Mouse (Mus musculus) liver, embryonic 12.5 days (tissue): ENCODE measurements around the gene Ccdc191. TPM values are rescaled to one million over a fixed set of nuclear protein-coding genes. Genes with fewer than 3 reads are reported as not detected.
A peak's percentile ranks its signal among the peaks of the same experiment; 100 is the strongest.

Experiments used
- ATAC-seq: fragments of 200-750 bp; cut with Nextera tagmentation; 2 replicates; pipeline ENCODE4 v1.8.0; 2017; ENCODE audit warnings: moderate number of reproducible peaks, mild to moderate bottlenecking, moderate library complexity
- H3K27ac ChIP-seq: fragments of 300-500 bp; sonication (generic); 2 replicates; pipeline ENCODE4 v1.5.1; 2016; ENCODE audit warnings: mild to moderate bottlenecking
- H3K27me3 ChIP-seq: fragments of 300-500 bp; sonication (generic); replicated peaks from 2 replicates; pipeline ENCODE4 v1.6.1; 2016; ENCODE audit warnings: mild to moderate bottlenecking, moderate library complexity
- H3K36me3 ChIP-seq: fragments of 300-500 bp; sonication (generic); 2 replicates; pipeline ENCODE4 v1.6.1; 2016; ENCODE audit warnings: mild to moderate bottlenecking, moderate library complexity
- H3K4me1 ChIP-seq: fragments of 300-500 bp; sonication (generic); 2 replicates; pipeline ENCODE4 v1.6.1; 2016
- H3K4me2 ChIP-seq: fragments of 300-500 bp; sonication (generic); 2 replicates; pipeline ENCODE4 v1.6.1; 2016; ENCODE audit warnings: mild to moderate bottlenecking, moderate library complexity
- H3K4me3 ChIP-seq: fragments of 300-500 bp; sonication (generic); 2 replicates; pipeline ENCODE4 v1.5.1; 2016; ENCODE audit warnings: mild to moderate bottlenecking, moderate library complexity
- H3K9ac ChIP-seq: fragments of 300-500 bp; sonication (generic); 2 replicates; pipeline ENCODE4 v1.6.1; 2016; ENCODE audit warnings: mild to moderate bottlenecking, moderate library complexity
- H3K9me3 ChIP-seq: fragments of 300-500 bp; sonication (generic); replicated peaks from 2 replicates; pipeline ENCODE4 v1.6.1; 2016; ENCODE audit warnings: mild to moderate bottlenecking, moderate library complexity
- WGBS: fragments of 180-500 bp; shearing (Covaris S2); methylation state at CpG from one replicate; pipeline ENCODE4 v1.1.7; 2016; ENCODE audit not compliant: insufficient replicate concordance; 5-methylcytosine and 5-hydroxymethylcytosine counted together
- polyA plus RNA-seq: library from polyadenylated mRNA; unstranded; fragments of >200 nt; fragmentation: Nextera tagmentation; extraction: Ambion mirVana; gene quantifications from 2 replicates; pipeline ENCODE4 v1.2.1, GENCODE M21; 2016

Gene Ccdc191
- polyA plus RNA-seq: 5.3 and 5.5 TPM in 2 replicates

GRCm38 (mm10) chr16:43889208-43890004 lies at the start of gene Ccdc191:
TSS of gene Ccdc191 (plus strand) at chr16:43889800.
- peak within 1 kb of the TSS; percentile 89 for H3K4me2 ChIP-seq
- under 1% methylated on average over 33 of the region's 33 CpGs for WGBS
- peak within 1 kb of the TSS; percentile 75 for H3K9ac ChIP-seq
- H3K4me3 ChIP-seq: peak within 1 kb of the TSS; percentile 69
- peak within 1 kb of the TSS; percentile 53 for H3K27ac ChIP-seq
- H3K36me3 ChIP-seq: 0 out of 2 replicates have a peak, but pooled peaks cover 4% of the 10 kb centered on the region
- no peaks in the 10 kb centered on the region for H3K27me3 ChIP-seq
- ATAC-seq: peak; percentile 100
- H3K4me1 ChIP-seq: peaks cover 20% of the 10 kb centered on the region
- no peaks in the 10 kb centered on the region for H3K9me3 ChIP-seq

- Histone ChIP-seq H3K4me3 (no peak overlapping the region), H3K36me3 (no peaks in the 10 kb centered on the region), H3K27me3 (no peaks in the 10 kb centered on the region), H3K27ac (no peak overlapping the region), H3K4me1 (no peaks in the 10 kb centered on the region), H3K4me2 (no peak overlapping the region), H3K9me3 (no peaks in the 10 kb centered on the region), H3K9ac (no peak overlapping the region)
- ATAC-seq: no peak
- WGBS: 25% methylated on average over 1 of the region's 1 CpGs
Measured at GRCm38 (mm10) chr16:43841236-43841635, 48.4 kb upstream of the Ccdc191 start.

GRCm38 (mm10) chr16:43849839-43850238 lies 39.8 kb upstream of the Ccdc191 start:
- Histone ChIP-seq H3K36me3 (no peaks in the 10 kb centered on the region), H3K4me1 (no peaks in the 10 kb centered on the region), H3K9ac (no peak overlapping the region), H3K4me3 (no peak overlapping the region), H3K4me2 (no peak overlapping the region), H3K27ac (no peak overlapping the region), H3K9me3 (no peaks in the 10 kb centered on the region), H3K27me3 (no peaks in the 10 kb centered on the region)
- no peak for ATAC-seq
- WGBS: 52% methylated on average over 1 of the region's 1 CpGs

GRCm38 (mm10) chr16:43858941-43859476 lies 30.6 kb upstream of the Ccdc191 start:
- no peak overlapping the region for H3K9ac ChIP-seq
- ATAC-seq: no peak
- no peaks in the 10 kb centered on the region for H3K27me3 ChIP-seq
- H3K9me3 ChIP-seq: no peaks in the 10 kb centered on the region
- H3K4me3 ChIP-seq: no peak overlapping the region
- H3K27ac ChIP-seq: no peak overlapping the region
- H3K36me3 ChIP-seq: peaks cover 24% of the 10 kb centered on the region
- no peaks in the 10 kb centered on the region for H3K4me1 ChIP-seq
- 80% methylated on average over 5 of the region's 5 CpGs for WGBS
- H3K4me2 ChIP-seq: no peak overlapping the region

GRCm38 (mm10) chr16:43860624-43861023 lies 29.0 kb upstream of the Ccdc191 start:
- H3K4me3 ChIP-seq: no peak overlapping the region
- WGBS: 68% methylated on average over 6 of the region's 6 CpGs
- H3K9ac ChIP-seq: no peak overlapping the region
- H3K36me3 ChIP-seq: peaks cover 29% of the 10 kb centered on the region
- H3K27ac ChIP-seq: no peak overlapping the region
- no peaks in the 10 kb centered on the region for H3K9me3 ChIP-seq
- H3K4me2 ChIP-seq: no peak overlapping the region
- no peaks in the 10 kb centered on the region for H3K27me3 ChIP-seq
- ATAC-seq: no peak
- H3K4me1 ChIP-seq: no peaks in the 10 kb centered on the region

- Histone ChIP-seq H3K9ac (no peak overlapping the region), H3K4me2 (no peak overlapping the region), H3K36me3 (peaks cover 61% of the 10 kb centered on the region), H3K27me3 (no peaks in the 10 kb centered on the region), H3K9me3 (no peaks in the 10 kb centered on the region), H3K4me1 (no peaks in the 10 kb centered on the region), H3K27ac (no peak overlapping the region), H3K4me3 (no peak overlapping the region)
- ATAC-seq: no peak
Measured at GRCm38 (mm10) chr16:43869805-43870204, 19.8 kb upstream of the Ccdc191 start.

- H3K36me3 ChIP-seq: peaks cover 73% of the 10 kb centered on the region
- H3K27me3 ChIP-seq: no peaks in the 10 kb centered on the region
- H3K9ac ChIP-seq: no peak overlapping the region
- ATAC-seq: no peak
- H3K4me1 ChIP-seq: no peaks in the 10 kb centered on the region
- 89% methylated on average over 7 of the region's 7 CpGs for WGBS
- H3K4me3 ChIP-seq: no peak overlapping the region
- no peaks in the 10 kb centered on the region for H3K9me3 ChIP-seq
- H3K27ac ChIP-seq: no peak overlapping the region
- H3K4me2 ChIP-seq: no peak overlapping the region
Measured at GRCm38 (mm10) chr16:43871419-43871818, 18.2 kb upstream of the Ccdc191 start.

GRCm38 (mm10) chr16:43879769-43880168 lies 9.8 kb upstream of the Ccdc191 start:
- H3K27me3 ChIP-seq: no peaks in the 10 kb centered on the region
- no peak overlapping the region for H3K4me2 ChIP-seq
- no peak for ATAC-seq
- H3K4me3 ChIP-seq: no peak overlapping the region
- no peak overlapping the region for H3K9ac ChIP-seq
- no peaks in the 10 kb centered on the region for H3K4me1 ChIP-seq
- WGBS: 67% methylated on average over 6 of the region's 6 CpGs
- no peak overlapping the region for H3K27ac ChIP-seq
- peaks cover 50% of the 10 kb centered on the region for H3K36me3 ChIP-seq
- no peaks in the 10 kb centered on the region for H3K9me3 ChIP-seq

GRCm38 (mm10) chr16:43881636-43882035 lies 8.0 kb upstream of the Ccdc191 start:
- Histone ChIP-seq H3K27me3 (no peaks in the 10 kb centered on the region), H3K4me2 (no peak overlapping the region), H3K27ac (no peak overlapping the region), H3K4me1 (no peaks in the 10 kb centered on the region), H3K9ac (no peak overlapping the region), H3K9me3 (no peaks in the 10 kb centered on the region), H3K36me3 (peaks cover 37% of the 10 kb centered on the region), H3K4me3 (no peak overlapping the region)
- ATAC-seq: no peak
- WGBS: 52% methylated on average over 3 of the region's 3 CpGs

- ATAC-seq: no peak
- Histone ChIP-seq H3K4me1 (no peaks in the 10 kb centered on the region), H3K36me3 (peaks cover 35% of the 10 kb centered on the region), H3K9me3 (no peaks in the 10 kb centered on the region), H3K4me3 (no peak overlapping the region), H3K9ac (no peak overlapping the region), H3K4me2 (no peak overlapping the region), H3K27me3 (no peaks in the 10 kb centered on the region), H3K27ac (no peak overlapping the region)
- 82% methylated on average over 2 of the region's 2 CpGs for WGBS
Measured at GRCm38 (mm10) chr16:43882329-43882728, 7.3 kb upstream of the Ccdc191 start.

- H3K27ac ChIP-seq: peak overlapping the region; percentile 23
- WGBS: 0% methylated on average over 9 of the region's 9 CpGs
- no peaks in the 10 kb centered on the region for H3K9me3 ChIP-seq
- ATAC-seq: peak; percentile 90
- H3K4me2 ChIP-seq: peak overlapping the region; percentile 89
- H3K36me3 ChIP-seq: peaks cover 7% of the 10 kb centered on the region; the same call in 1 of the 2 replicates
- H3K9ac ChIP-seq: peak overlapping the region; percentile 75
- peaks cover 20% of the 10 kb centered on the region for H3K4me1 ChIP-seq
- peak overlapping the region; percentile 69 for H3K4me3 ChIP-seq
- no peaks in the 10 kb centered on the region for H3K27me3 ChIP-seq
Measured at GRCm38 (mm10) chr16:43890005-43890336, 371 bp downstream of the Ccdc191 start.

GRCm38 (mm10) chr16:43890747-43891336 lies 1.2 kb downstream of the Ccdc191 start:
- 69% methylated on average over 4 of the region's 4 CpGs for WGBS
- Histone ChIP-seq H3K9me3 (no peaks in the 10 kb centered on the region), H3K36me3 (peaks cover 7% of the 10 kb centered on the region; the same call in 1 of the 2 replicates), H3K4me1 (peaks cover 20% of the 10 kb centered on the region), H3K27me3 (no peaks in the 10 kb centered on the region), H3K9ac (0 out of 2 replicates have a peak overlapping the region, but pooled peaks have one; percentile 75), H3K4me3 (peak overlapping the region; percentile 69), H3K4me2 (peak overlapping the region; percentile 89), H3K27ac (no peak overlapping the region)
- no peak for ATAC-seq
